Comparison of ENCODE assay signal across 8 mouse cellular contexts in genomic region chr11:86614056-86614530, GRCm38 (mm10).
DNase-seq lines count a peak whose midpoint lies in the region; ATAC-seq and TF ChIP-seq lines count a peak whose summit lies in the region.

No protein-coding gene starts in this region.

- no peak overlapping the region for H3K9ac ChIP-seq in midbrain, embryonic 13.5 days (replicated peaks)
- no peak overlapping the region for H3K9ac ChIP-seq in midbrain, embryonic 16.5 days (ENCODE audit: low read depth, low read length)

- no peak overlapping the region for H3K4me2 ChIP-seq in midbrain, embryonic 13.5 days (replicated peaks)
- H3K4me2 ChIP-seq in midbrain, embryonic 16.5 days (ENCODE audit: low read length) = no peak overlapping the region

- no peak for TF ChIP-seq POLR2A in spleen, adult 2 months (IDR thresholded peaks at IDR 0.05; ENCODE audit: low read depth, low read length)

- H3K36me3 ChIP-seq in spleen, adult 2 months (ENCODE audit: control insufficient read depth, insufficient read depth, low read length) = no peaks in the 10 kb centered on the region
- 0 out of 2 replicates have a peak, but pooled peaks cover 7% of the 10 kb centered on the region for H3K36me3 ChIP-seq in limb, embryonic 10.5 days
- peaks cover 8% of the 10 kb centered on the region for H3K36me3 ChIP-seq in midbrain, embryonic 13.5 days
- 0 out of 2 replicates have a peak, but pooled peaks cover 4% of the 10 kb centered on the region for H3K36me3 ChIP-seq in midbrain, embryonic 16.5 days (ENCODE audit: control insufficient read depth, insufficient read depth, low read length)

- H3K27me3 ChIP-seq in spleen, adult 2 months (ENCODE audit: control insufficient read depth, insufficient read depth, low read length) = no peaks in the 10 kb centered on the region
- H3K27me3 ChIP-seq in limb, embryonic 10.5 days (ENCODE audit: low read depth, poor library complexity, severe bottlenecking) = no peaks in the 10 kb centered on the region
- H3K27me3 ChIP-seq in midbrain, embryonic 13.5 days = no peaks in the 10 kb centered on the region
- H3K27me3 ChIP-seq in midbrain, embryonic 16.5 days (ENCODE audit: control insufficient read depth, insufficient read depth, low read depth, low read length) = no peaks in the 10 kb centered on the region

- H3K27ac ChIP-seq in spleen, adult 2 months (ENCODE audit: insufficient read depth, low read length) = peak overlapping the region; percentile 33; the same call in 1 of the 2 replicates
- no peak overlapping the region for H3K27ac ChIP-seq in limb, embryonic 10.5 days
- no peak overlapping the region for H3K27ac ChIP-seq in midbrain, embryonic 13.5 days
- H3K27ac ChIP-seq in midbrain, embryonic 16.5 days (ENCODE audit: low read length) = no peak overlapping the region

- WGBS in spleen, adult 2 months = 10% methylated on average over 2 of the region's 2 CpGs
- WGBS in limb, embryonic 10.5 days = 74% methylated on average over 2 of the region's 2 CpGs
- WGBS in midbrain, embryonic 13.5 days = 81% methylated on average over 2 of the region's 2 CpGs
- WGBS in midbrain, embryonic 16.5 days = 86% methylated on average over 2 of the region's 2 CpGs

- peaks cover 7% of the 10 kb centered on the region; the same call in 1 of the 2 replicates for H3K4me1 ChIP-seq in spleen, adult 2 months (ENCODE audit: control insufficient read depth, insufficient read depth, insufficient read length)
- no peaks in the 10 kb centered on the region for H3K4me1 ChIP-seq in limb, embryonic 10.5 days
- no peaks in the 10 kb centered on the region for H3K4me1 ChIP-seq in midbrain, embryonic 13.5 days (replicated peaks)
- no peaks in the 10 kb centered on the region for H3K4me1 ChIP-seq in midbrain, embryonic 16.5 days (ENCODE audit: control insufficient read depth, insufficient read depth, low read length)

- no peak for TF ChIP-seq CTCF in spleen, adult 2 months (IDR thresholded peaks at IDR 0.05; ENCODE audit: extremely low read depth, insufficient read depth, insufficient read length, insufficient replicate concordance)

- no peak for ATAC-seq in midbrain, embryonic 13.5 days
- no peak for ATAC-seq in midbrain, embryonic 16.5 days

- no peak overlapping the region for H3K4me3 ChIP-seq in spleen, adult 2 months (ENCODE audit: extremely low read depth, insufficient read depth, insufficient read length)
- no peak overlapping the region for H3K4me3 ChIP-seq in limb, embryonic 10.5 days
- H3K4me3 ChIP-seq in midbrain, embryonic 13.5 days (replicated peaks) = no peak overlapping the region
- H3K4me3 ChIP-seq in midbrain, embryonic 16.5 days (ENCODE audit: low read depth, low read length) = no peak overlapping the region

- peak; percentile 25 for DNase-seq in layer of hippocampus, adult 11-12 months (ENCODE audit: low spot score)
- DNase-seq in layer of hippocampus, postnatal 25 days (ENCODE audit: extremely low spot score in 1 of 2, low spot score in 1 of 2) = no peak
- DNase-seq in c-Kit-negative CD71-positive TER-119-positive erythroid progenitor cells, embryonic 14.5 days (ENCODE audit: low read depth, low spot score) = peak; percentile 94
- peak; percentile 88 for DNase-seq in liver
- DNase-seq in spleen, adult 2 months (ENCODE audit: low read depth in 1 of 2, low spot score in 2 of 2) = no peak
- no peak for DNase-seq in limb, embryonic 10.5 days (ENCODE audit: low spot score)

- no peaks in the 10 kb centered on the region for H3K9me3 ChIP-seq in limb, embryonic 10.5 days (replicated peaks)
- H3K9me3 ChIP-seq in midbrain, embryonic 13.5 days = no peaks in the 10 kb centered on the region
- no peaks in the 10 kb centered on the region for H3K9me3 ChIP-seq in midbrain, embryonic 16.5 days (replicated peaks; ENCODE audit: control insufficient read depth, low read length, poor library complexity, severe bottlenecking)

Comparison
In these comparisons a context has a peak if more than half of its experiments do, and no peak if none do; other contexts are left out.
1. DNase-seq: peak in layer of hippocampus, adult 11-12 months (single experiment), c-Kit-negative CD71-positive TER-119-positive erythroid progenitor cells, embryonic 14.5 days (single experiment) and liver (single experiment); none in layer of hippocampus, postnatal 25 days (0 of 2), spleen, adult 2 months (0 of 2) and limb, embryonic 10.5 days (single experiment).